Mouse (Mus musculus) limb, embryonic 10.5 days (tissue): ENCODE data around the gene Oxct1. TPM values are rescaled to one million over a fixed set of nuclear protein-coding genes. Genes with fewer than 3 reads are reported as not detected.

Source experiments
- DNase-seq: peaks from one replicate; pipeline ENCODE4 v3.0.0-alpha.2; 2017; ENCODE audit warnings: low spot score
- H3K27ac ChIP-seq: fragments of 300-500 bp; sonication (generic); 2 replicates; pipeline ENCODE4 v1.5.1; 2016; ENCODE audit warnings: mild to moderate bottlenecking
- H3K27me3 ChIP-seq: fragments of 300-500 bp; sonication (generic); 2 replicates; pipeline ENCODE4 v1.6.1; 2016; ENCODE audit warnings: low read depth, mild to moderate bottlenecking; ENCODE audit not compliant: poor library complexity, severe bottlenecking
- H3K36me3 ChIP-seq: fragments of 300-500 bp; sonication (generic); 2 replicates; pipeline ENCODE4 v1.6.1; 2016; ENCODE audit warnings: mild to moderate bottlenecking, moderate library complexity
- H3K4me1 ChIP-seq: fragments of 300-500 bp; sonication (generic); 2 replicates; pipeline ENCODE4 v1.6.1; 2016
- H3K4me3 ChIP-seq: fragments of 300-500 bp; sonication (generic); 2 replicates; pipeline ENCODE4 v1.5.1; 2016; ENCODE audit warnings: mild to moderate bottlenecking, moderate library complexity
- H3K9me3 ChIP-seq: fragments of 300-500 bp; sonication (generic); replicated peaks from 2 replicates; pipeline ENCODE4 v1.6.1; 2016; ENCODE audit warnings: mild to moderate bottlenecking
- WGBS: fragments of 180-500 bp; shearing (Covaris S2); methylation state at CpG from one replicate; pipeline ENCODE4 v1.1.7; 2016; 5-methylcytosine and 5-hydroxymethylcytosine counted together
- polyA plus RNA-seq: library from polyadenylated mRNA; unstranded; fragments of >200 nt; fragmentation: Nextera tagmentation; extraction: Ambion mirVana; gene quantifications from 2 replicates; pipeline ENCODE4 v1.2.1, GENCODE M21; 2016

The Oxct1 gene
- polyA plus RNA-seq, 1 experiment from 2014 or later = 116 TPM

- Histone ChIP-seq H3K27me3 (no peaks in the 10 kb centered on the region), H3K27ac (no peak overlapping the region), H3K36me3 (peaks cover 17% of the 10 kb centered on the region), H3K4me1 (no peaks in the 10 kb centered on the region), H3K9me3 (no peaks in the 10 kb centered on the region), H3K4me3 (no peak overlapping the region)
- DNase-seq = no peak
- WGBS = 91% methylated on average over 2 of the region's 2 CpGs
Measured at GRCm38 (mm10) chr15:4092586-4092985, 66.4 kb downstream of the Oxct1 start.

- H3K27ac ChIP-seq = no peak overlapping the region
- DNase-seq = no peak
- 95% methylated on average over 10 of the region's 10 CpGs for WGBS
- H3K9me3 ChIP-seq = no peaks in the 10 kb centered on the region
- peaks cover 29% of the 10 kb centered on the region for H3K36me3 ChIP-seq
- no peak overlapping the region for H3K4me3 ChIP-seq
- H3K4me1 ChIP-seq = peaks cover 2% of the 10 kb centered on the region; the same call in 1 of the 2 replicates
- no peaks in the 10 kb centered on the region for H3K27me3 ChIP-seq
Measured at GRCm38 (mm10) chr15:4100341-4100921, 74.2 kb downstream of the Oxct1 start.

GRCm38 (mm10) chr15:4101025-4101424 is 74.8 kb downstream of the Oxct1 start:
- WGBS = 84% methylated on average over 10 of the region's 10 CpGs
- H3K27ac ChIP-seq = no peak overlapping the region
- H3K36me3 ChIP-seq = peaks cover 29% of the 10 kb centered on the region
- no peaks in the 10 kb centered on the region for H3K9me3 ChIP-seq
- no peak for DNase-seq
- no peak overlapping the region for H3K4me3 ChIP-seq
- H3K27me3 ChIP-seq = no peaks in the 10 kb centered on the region
- peaks cover 2% of the 10 kb centered on the region; the same call in 1 of the 2 replicates for H3K4me1 ChIP-seq

- no peak for DNase-seq
- Histone ChIP-seq H3K9me3 (no peaks in the 10 kb centered on the region), H3K27ac (no peak overlapping the region), H3K4me3 (no peak overlapping the region), H3K27me3 (no peaks in the 10 kb centered on the region), H3K36me3 (peaks cover 24% of the 10 kb centered on the region), H3K4me1 (peaks cover 2% of the 10 kb centered on the region; the same call in 1 of the 2 replicates)
- 86% methylated on average over 12 of the region's 12 CpGs for WGBS
Measured at GRCm38 (mm10) chr15:4104319-4104718, 78.1 kb downstream of the Oxct1 start.

- Histone ChIP-seq H3K36me3 (peaks cover 19% of the 10 kb centered on the region), H3K27me3 (no peaks in the 10 kb centered on the region), H3K27ac (no peak overlapping the region), H3K9me3 (no peaks in the 10 kb centered on the region), H3K4me1 (peaks cover 2% of the 10 kb centered on the region; the same call in 1 of the 2 replicates), H3K4me3 (no peak overlapping the region)
- no peak for DNase-seq
- WGBS = 66% methylated on average over 4 of the region's 4 CpGs
Measured at GRCm38 (mm10) chr15:4105498-4105897, 79.3 kb downstream of the Oxct1 start.

GRCm38 (mm10) chr15:4119962-4120361 is 93.8 kb downstream of the Oxct1 start:
- WGBS = 90% methylated on average over 6 of the region's 6 CpGs
- Histone ChIP-seq H3K27ac (no peak overlapping the region), H3K9me3 (no peaks in the 10 kb centered on the region), H3K4me3 (no peak overlapping the region), H3K4me1 (no peaks in the 10 kb centered on the region), H3K27me3 (no peaks in the 10 kb centered on the region), H3K36me3 (no peaks in the 10 kb centered on the region)
- no peak for DNase-seq

GRCm38 (mm10) chr15:4124648-4125047 is 98.5 kb downstream of the Oxct1 start:
- WGBS = 85% methylated on average over 3 of the region's 3 CpGs

GRCm38 (mm10) chr15:4138524-4138923 is 112.3 kb downstream of the Oxct1 start:
- H3K4me1 ChIP-seq = no peaks in the 10 kb centered on the region
- H3K27ac ChIP-seq = no peak overlapping the region

More at GRCm38 (mm10) chr15:4124648-4125047, 98.5 kb downstream of the Oxct1 start:
- Histone ChIP-seq H3K4me1 (no peaks in the 10 kb centered on the region), H3K9me3 (no peaks in the 10 kb centered on the region), H3K27ac (no peak overlapping the region), H3K4me3 (no peak overlapping the region), H3K36me3 (peaks cover 17% of the 10 kb centered on the region; the same call in 1 of the 2 replicates), H3K27me3 (no peaks in the 10 kb centered on the region)
- DNase-seq = no peak

GRCm38 (mm10) chr15:4139516-4139915 is 113.3 kb downstream of the Oxct1 start:
- H3K36me3 ChIP-seq = peaks cover 3% of the 10 kb centered on the region; the same call in 1 of the 2 replicates
- H3K4me3 ChIP-seq = no peak overlapping the region
- no peaks in the 10 kb centered on the region for H3K9me3 ChIP-seq
- no peak overlapping the region for H3K27ac ChIP-seq
- H3K27me3 ChIP-seq = no peaks in the 10 kb centered on the region
- no peak for DNase-seq
- H3K4me1 ChIP-seq = no peaks in the 10 kb centered on the region
- WGBS = 89% methylated on average over 12 of the region's 12 CpGs

More at GRCm38 (mm10) chr15:4138524-4138923, 112.3 kb downstream of the Oxct1 start:
- Histone ChIP-seq H3K27me3 (no peaks in the 10 kb centered on the region), H3K36me3 (no peaks in the 10 kb centered on the region), H3K4me3 (no peak overlapping the region), H3K9me3 (no peaks in the 10 kb centered on the region)
- no peak for DNase-seq
- 41% methylated on average over 1 of the region's 1 CpGs for WGBS

- WGBS = 86% methylated on average over 5 of the region's 5 CpGs
- Histone ChIP-seq H3K4me1 (no peaks in the 10 kb centered on the region), H3K9me3 (no peaks in the 10 kb centered on the region), H3K27me3 (no peaks in the 10 kb centered on the region), H3K4me3 (no peak overlapping the region), H3K27ac (no peak overlapping the region), H3K36me3 (peaks cover 8% of the 10 kb centered on the region)
- no peak for DNase-seq
Measured at GRCm38 (mm10) chr15:4145352-4145751, 119.2 kb downstream of the Oxct1 start.

GRCm38 (mm10) chr15:4147700-4148099 is 121.5 kb downstream of the Oxct1 start:
- no peaks in the 10 kb centered on the region for H3K4me1 ChIP-seq
- WGBS = 75% methylated on average over 2 of the region's 2 CpGs
- H3K27ac ChIP-seq = no peak overlapping the region
- H3K27me3 ChIP-seq = no peaks in the 10 kb centered on the region
- H3K9me3 ChIP-seq = no peaks in the 10 kb centered on the region
- no peak for DNase-seq
- peaks cover 8% of the 10 kb centered on the region for H3K36me3 ChIP-seq
- no peak overlapping the region for H3K4me3 ChIP-seq

- no peaks in the 10 kb centered on the region for H3K9me3 ChIP-seq
- peaks cover 15% of the 10 kb centered on the region for H3K36me3 ChIP-seq
- H3K27me3 ChIP-seq = no peaks in the 10 kb centered on the region
- no peak overlapping the region for H3K4me3 ChIP-seq
- DNase-seq = no peak
- no peaks in the 10 kb centered on the region for H3K4me1 ChIP-seq
- no peak overlapping the region for H3K27ac ChIP-seq
- WGBS = 89% methylated on average over 8 of the region's 8 CpGs
Measured at GRCm38 (mm10) chr15:4148649-4149389, 122.6 kb downstream of the Oxct1 start.

GRCm38 (mm10) chr15:4154646-4155045 is 128.5 kb downstream of the Oxct1 start:
- no peaks in the 10 kb centered on the region for H3K9me3 ChIP-seq
- WGBS = 82% methylated on average over 4 of the region's 4 CpGs
- no peak overlapping the region for H3K4me3 ChIP-seq
- H3K27me3 ChIP-seq = no peaks in the 10 kb centered on the region
- peaks cover 19% of the 10 kb centered on the region; the same call in 1 of the 2 replicates for H3K36me3 ChIP-seq
- no peak overlapping the region for H3K27ac ChIP-seq
- H3K4me1 ChIP-seq = no peaks in the 10 kb centered on the region
- DNase-seq = no peak
